Mouse (Mus musculus): ENCODE data around the gene Plce1.

Plce1 gene

GRCm38 (mm10) chr19:38480731-38481621 is at the start of gene Plce1:
Plce1 (plus strand) TSS chr19:38481109.
- no peak for DNase-seq

GRCm38 (mm10) chr19:38431326-38431725 is 49.6 kb upstream of the Plce1 start:
- DNase-seq = no peak

- no peak for DNase-seq
Observed at GRCm38 (mm10) chr19:38432021-38432420, 48.9 kb upstream of the Plce1 start.

- DNase-seq = no peak
Observed at GRCm38 (mm10) chr19:38433381-38433780, 47.5 kb upstream of the Plce1 start.

GRCm38 (mm10) chr19:38435221-38435620 is 45.7 kb upstream of the Plce1 start:
- no peak for DNase-seq

- no peak for DNase-seq
Observed at GRCm38 (mm10) chr19:38441860-38442259, 39.0 kb upstream of the Plce1 start.

- DNase-seq = no peak
Observed at GRCm38 (mm10) chr19:38445758-38446157, 35.2 kb upstream of the Plce1 start.

- no peak for DNase-seq
Observed at GRCm38 (mm10) chr19:38455228-38455627, 25.7 kb upstream of the Plce1 start.

GRCm38 (mm10) chr19:38458996-38459395 is 21.9 kb upstream of the Plce1 start:
- no peak for DNase-seq

- DNase-seq = peak; percentile 16
Observed at GRCm38 (mm10) chr19:38460696-38461095, 20.2 kb upstream of the Plce1 start.

- no peak for DNase-seq
Observed at GRCm38 (mm10) chr19:38470257-38470893, 10.5 kb upstream of the Plce1 start.

GRCm38 (mm10) chr19:38475394-38475793 is 5.5 kb upstream of the Plce1 start:
- DNase-seq = no peak

GRCm38 (mm10) chr19:38478286-38478685 is 2.6 kb upstream of the Plce1 start:
- DNase-seq = no peak

- DNase-seq = no peak
Observed at GRCm38 (mm10) chr19:38478948-38479347, 2.0 kb upstream of the Plce1 start.

- no peak for DNase-seq
Observed at GRCm38 (mm10) chr19:38479473-38479872, 1.4 kb upstream of the Plce1 start.

GRCm38 (mm10) chr19:38480156-38480720 is 671 bp upstream of the Plce1 start:
- no peak for DNase-seq

- DNase-seq = no peak
Observed at GRCm38 (mm10) chr19:38481906-38482305, 997 bp downstream of the Plce1 start.

- DNase-seq = no peak
Observed at GRCm38 (mm10) chr19:38482406-38483181, 1.7 kb downstream of the Plce1 start.

- DNase-seq = no peak
Observed at GRCm38 (mm10) chr19:38485779-38486555, 5.1 kb downstream of the Plce1 start.

GRCm38 (mm10) chr19:38487501-38487900 is 6.6 kb downstream of the Plce1 start:
- DNase-seq = no peak

GRCm38 (mm10) chr19:38488103-38488912 is 7.4 kb downstream of the Plce1 start:
- peak; percentile 19 for DNase-seq

Data from cerebellum, adult 11-12 months (tissue).